Mouse (Mus musculus) adrenal gland, adult 2 months (tissue): ENCODE data around the gene BC037034. TPM values are rescaled to one million over a fixed set of nuclear protein-coding genes. Genes with fewer than 3 reads are reported as not detected.

Source experiments
- DNase-seq: peaks from one replicate; pipeline ENCODE4 v3.0.0; 2021
- long read RNA-seq: library from polyadenylated mRNA; stranded (forward); transcript quantifications from one replicate; pipeline ENCODE4 v2.0.0, GENCODE M21; 2021
- polyA plus RNA-seq: library from polyadenylated mRNA; depleted of rRNA; stranded (reverse); fragments of >200 nt; gene quantifications from 2 replicates; pipeline ENCODE4 v1.2.3, GENCODE M21; 2012; rRNA removed
- total RNA-seq, 2 experiments: library from RNA; stranded (reverse); gene quantifications; 2 replicates each; pipeline ENCODE4 v1.2.3; 2021

The BC037034 gene
- 10 to 100 TPM; 24.3 to 28.4 TPM for total RNA-seq
- 93.4 and 115 TPM in 2 replicates for polyA plus RNA-seq
- long read RNA-seq, transcript BC037034-201 (11 exons, 2,490 nt): major isoform, 8 of 19 reads
- long read RNA-seq, partial matches to known transcripts: 2 of 19 reads
- long read RNA-seq, other reads (novel, unspliced or antisense): 8 of 19 reads

- DNase-seq: peak; percentile 95
These were observed at the start of gene BC037034 for GRCm38 (mm10) chr5:138263260-138264206. Gene BC037034 (minus strand): TSS chr5:138264033.

GRCm38 (mm10) chr5:138312795-138313194 is 49.0 kb upstream of the BC037034 start:
- no peak for DNase-seq

GRCm38 (mm10) chr5:138299613-138300012 is 35.8 kb upstream of the BC037034 start:
- no peak for DNase-seq

- DNase-seq: no peak
These were observed 30.3 kb upstream of the BC037034 start for GRCm38 (mm10) chr5:138294158-138294557.

GRCm38 (mm10) chr5:138291638-138292037 is 27.8 kb upstream of the BC037034 start:
- no peak for DNase-seq

GRCm38 (mm10) chr5:138287861-138288260 is 24.0 kb upstream of the BC037034 start:
- no peak for DNase-seq

GRCm38 (mm10) chr5:138283540-138283939 is 19.7 kb upstream of the BC037034 start:
- no peak for DNase-seq

GRCm38 (mm10) chr5:138281798-138282197 is 18.0 kb upstream of the BC037034 start:
- no peak for DNase-seq

GRCm38 (mm10) chr5:138280829-138281228 is 17.0 kb upstream of the BC037034 start:
- no peak for DNase-seq

- DNase-seq: no peak
These were observed 16.6 kb upstream of the BC037034 start for GRCm38 (mm10) chr5:138280425-138280768.

GRCm38 (mm10) chr5:138279585-138280424 is 16.0 kb upstream of the BC037034 start, which contains the start of the genes Gm43720, Gpc2 and Stag3:
Gene Gm43720 (minus strand): TSS chr5:138279958.
Gene Gpc2 (minus strand): TSS chr5:138280005.
Gene Stag3 (plus strand): TSS chr5:138280240.
- peak; percentile 90 for DNase-seq

GRCm38 (mm10) chr5:138277994-138278393 is 14.2 kb upstream of the BC037034 start:
- no peak for DNase-seq

- no peak for DNase-seq
These were observed 11.6 kb upstream of the BC037034 start for GRCm38 (mm10) chr5:138275216-138276050.

- DNase-seq: no peak
These were observed 10.4 kb upstream of the BC037034 start for GRCm38 (mm10) chr5:138274186-138274585.

- DNase-seq: no peak
These were observed 8.6 kb upstream of the BC037034 start, which contains the start of gene Gal3st4 for GRCm38 (mm10) chr5:138272409-138272923. Gene Gal3st4 (minus strand): TSS chr5:138272840.

GRCm38 (mm10) chr5:138271232-138271631 is 7.4 kb upstream of the BC037034 start:
- DNase-seq: no peak

- no peak for DNase-seq
These were observed 5.1 kb upstream of the BC037034 start for GRCm38 (mm10) chr5:138268980-138269379.

- no peak for DNase-seq
These were observed 3.3 kb upstream of the BC037034 start for GRCm38 (mm10) chr5:138267114-138267513.

- DNase-seq: no peak
These were observed 1.9 kb upstream of the BC037034 start for GRCm38 (mm10) chr5:138265712-138266111.

GRCm38 (mm10) chr5:138264207-138264578 is 360 bp upstream of the BC037034 start:
- DNase-seq: no peak
